Mouse (Mus musculus) spleen, adult 2 months (tissue): ENCODE measurements around the gene Msantd2. TPM values are rescaled to one million over a fixed set of nuclear protein-coding genes. Genes with fewer than 3 reads are reported as not detected.

Experiments
- DNase-seq, 2 experiments: peaks; one replicate each; pipeline versions ENCODE4 v3.0.0 to v3.0.0-alpha.2; 2012 to 2021; ENCODE audit warnings: low spot score in 2 of 2, low read depth in 1 of 2
- H3K27ac ChIP-seq: fragments of 200-500 bp; 2 replicates; pipeline ENCODE4 v1.5.1; 2012; ENCODE audit warnings: low read length, inconsistent platforms; ENCODE audit not compliant: insufficient read depth
- H3K27me3 ChIP-seq: fragments of 200-500 bp; 2 replicates; pipeline ENCODE4 v1.6.1; 2012; ENCODE audit warnings: mild to moderate bottlenecking, moderate library complexity, low read length, inconsistent platforms; ENCODE audit not compliant: control insufficient read depth, insufficient read depth
- H3K36me3 ChIP-seq: fragments of 200-500 bp; 2 replicates; pipeline ENCODE4 v1.6.1; 2012; ENCODE audit warnings: mild to moderate bottlenecking, low read length, inconsistent platforms; ENCODE audit not compliant: control insufficient read depth, insufficient read depth
- H3K4me1 ChIP-seq: fragments of 200-500 bp; 2 replicates; pipeline ENCODE4 v1.6.1; 2011; ENCODE audit warnings: inconsistent platforms; ENCODE audit not compliant: control insufficient read depth, insufficient read depth, insufficient read length
- H3K4me3 ChIP-seq: fragments of 200-500 bp; 2 replicates; pipeline ENCODE4 v1.5.1; 2011; ENCODE audit warnings: mild to moderate bottlenecking, inconsistent platforms; ENCODE audit not compliant: insufficient read depth, insufficient read length; ENCODE audit errors: extremely low read depth
- CTCF ChIP-seq: fragments of 200-500 bp; IDR thresholded peaks from 2 replicates; pipeline ENCODE4 v1.5.1; 2011; ENCODE audit warnings: mild to moderate bottlenecking, inconsistent platforms; ENCODE audit not compliant: insufficient read depth, insufficient read length, insufficient replicate concordance; ENCODE audit errors: extremely low read depth
- POLR2A ChIP-seq: fragments of 200-500 bp; IDR thresholded peaks from 2 replicates; pipeline ENCODE4 v1.6.1; 2011; ENCODE audit warnings: low read depth, low read length, inconsistent platforms
- WGBS: fragments of 180-500 bp; shearing (Covaris S2); methylation state at CpG from one replicate; pipeline ENCODE4 v1.1.7; 2018; 5-methylcytosine and 5-hydroxymethylcytosine counted together
- polyA plus RNA-seq: library from polyadenylated mRNA; depleted of rRNA; stranded (reverse); fragments of >200 nt; gene quantifications from 2 replicates; pipeline ENCODE4 v1.2.3, GENCODE M21; 2012

Gene Msantd2
- polyA plus RNA-seq, 1 experiment: 18.6 TPM

DNA sequence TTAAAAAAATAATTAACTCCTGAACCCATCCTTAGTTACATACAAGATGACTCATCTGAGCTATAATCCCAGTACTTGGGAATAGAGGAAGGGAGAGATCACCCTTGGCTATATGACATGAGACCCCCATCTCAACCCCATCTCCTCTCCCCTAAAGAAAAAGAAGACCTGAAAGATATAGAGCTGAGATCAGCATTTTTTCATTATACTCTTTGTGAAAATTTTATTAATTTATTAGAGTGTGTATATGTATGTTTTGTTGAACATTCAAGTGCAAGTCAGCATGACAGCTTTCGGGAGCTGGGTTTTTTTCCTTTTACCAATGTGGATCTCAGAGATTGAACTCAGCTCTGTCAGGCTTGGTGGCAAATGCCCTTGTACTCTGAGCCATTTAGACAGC, 12.1 kb downstream of the Msantd2 start:
- 93% methylated on average over 1 of the region's 1 CpGs for WGBS
- Histone ChIP-seq H3K4me1 (no peaks in the 10 kb centered on the region), H3K27me3 (no peaks in the 10 kb centered on the region), H3K36me3 (no peaks in the 10 kb centered on the region), H3K27ac (no peak overlapping the region), H3K4me3 (no peak overlapping the region)
- no peak for TF ChIP-seq CTCF
- TF ChIP-seq POLR2A: no peak
- DNase-seq: no peak

- H3K27ac ChIP-seq: no peak overlapping the region
- no peaks in the 10 kb centered on the region for H3K27me3 ChIP-seq
- no peak for TF ChIP-seq CTCF
- no peak for TF ChIP-seq POLR2A
- H3K36me3 ChIP-seq: no peaks in the 10 kb centered on the region
- no peak for DNase-seq
- H3K4me3 ChIP-seq: no peak overlapping the region
- no peaks in the 10 kb centered on the region for H3K4me1 ChIP-seq
These were observed 15.2 kb downstream of the Msantd2 start for GRCm38 (mm10) chr9:37504348-37504747.

- WGBS: 88% methylated on average over 1 of the region's 1 CpGs
- Histone ChIP-seq H3K4me3 (no peak overlapping the region), H3K27ac (no peak overlapping the region), H3K36me3 (no peaks in the 10 kb centered on the region), H3K27me3 (no peaks in the 10 kb centered on the region), H3K4me1 (no peaks in the 10 kb centered on the region)
- DNase-seq: no peak
- TF ChIP-seq POLR2A (no peak), CTCF (no peak)
These were observed 16.9 kb downstream of the Msantd2 start for GRCm38 (mm10) chr9:37506023-37506422.

DNA sequence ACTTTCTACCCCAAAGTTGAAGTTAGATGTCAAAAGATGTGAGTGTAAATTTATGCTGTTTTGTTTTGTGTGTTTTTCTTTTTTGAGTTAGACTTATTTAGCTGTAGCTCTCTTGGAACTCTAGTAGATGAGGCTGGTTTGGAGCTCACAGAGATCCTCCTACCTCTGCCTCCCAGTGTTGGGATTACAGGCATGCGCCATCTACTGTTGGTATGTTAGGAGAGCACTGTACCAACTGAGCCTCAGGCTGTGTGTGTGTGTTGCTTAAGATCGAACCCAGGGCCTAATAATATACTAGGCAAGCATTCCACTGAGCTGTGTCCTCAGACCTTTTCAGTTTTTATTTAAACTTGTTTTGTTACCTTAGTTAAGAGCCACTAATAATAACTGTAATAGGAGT, 23.0 kb downstream of the Msantd2 start:
- Histone ChIP-seq H3K4me1 (no peaks in the 10 kb centered on the region), H3K36me3 (peaks cover 2% of the 10 kb centered on the region; the same call in 1 of the 2 replicates), H3K27me3 (no peaks in the 10 kb centered on the region), H3K27ac (no peak overlapping the region), H3K4me3 (no peak overlapping the region)
- DNase-seq: no peak
- WGBS: 86% methylated on average over 2 of the region's 2 CpGs
- TF ChIP-seq POLR2A (no peak), CTCF (no peak)

DNA sequence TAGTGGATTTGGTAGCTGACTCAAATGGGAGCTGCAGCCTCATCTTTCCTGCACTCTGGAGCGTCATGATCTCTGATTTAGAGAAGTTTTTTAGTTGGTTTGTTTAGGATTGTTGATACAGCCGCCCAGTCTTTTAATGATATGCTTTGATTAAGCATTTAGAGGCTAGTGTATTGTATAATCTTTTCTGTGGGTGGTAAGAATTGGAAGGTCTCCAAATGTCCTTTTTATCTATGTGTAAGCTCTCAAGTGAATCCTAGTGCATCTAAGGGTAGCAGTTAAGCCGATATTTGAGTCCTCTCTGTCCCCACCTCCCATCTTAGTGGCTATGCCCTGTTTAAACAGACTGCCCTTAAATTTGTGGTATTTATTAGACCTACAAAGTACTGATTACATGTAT, 25.3 kb downstream of the Msantd2 start:
- Histone ChIP-seq H3K4me3 (no peak overlapping the region), H3K27ac (no peak overlapping the region), H3K4me1 (no peaks in the 10 kb centered on the region), H3K36me3 (peaks cover 3% of the 10 kb centered on the region; the same call in 1 of the 2 replicates), H3K27me3 (no peaks in the 10 kb centered on the region)
- no peak for DNase-seq
- TF ChIP-seq POLR2A (no peak), CTCF (no peak)
- 83% methylated on average over 3 of the region's 3 CpGs for WGBS

DNA sequence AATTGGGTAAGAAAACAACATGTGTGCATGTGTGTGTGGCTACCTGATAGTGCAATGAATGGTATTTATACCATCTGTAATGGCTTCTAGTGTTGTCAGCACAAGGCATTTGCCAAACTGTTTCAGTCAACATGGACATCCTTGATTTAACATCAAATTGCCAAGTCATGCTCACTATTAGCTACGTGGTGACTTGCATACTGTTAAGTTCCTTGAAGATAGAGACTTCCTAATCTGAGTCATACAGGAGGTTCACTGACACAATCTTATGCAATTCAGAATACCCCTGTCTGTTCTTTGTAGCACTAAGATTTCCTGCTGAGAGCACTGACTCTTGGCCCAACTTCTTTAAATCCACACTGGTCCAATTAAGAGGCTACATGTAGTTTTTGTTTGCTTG, 28.3 kb downstream of the Msantd2 start:
- Histone ChIP-seq H3K36me3 (peaks cover 5% of the 10 kb centered on the region; the same call in 1 of the 2 replicates), H3K4me3 (no peak overlapping the region), H3K27me3 (no peaks in the 10 kb centered on the region), H3K27ac (no peak overlapping the region), H3K4me1 (no peaks in the 10 kb centered on the region)
- WGBS: 39% methylated on average over 1 of the region's 1 CpGs
- TF ChIP-seq CTCF (no peak), POLR2A (no peak)
- DNase-seq: no peak

GRCm38 (mm10) chr9:37518991-37519390, 29.9 kb downstream of the Msantd2 start:
- TF ChIP-seq POLR2A: no peak
- no peak for TF ChIP-seq CTCF
- H3K4me1 ChIP-seq: no peaks in the 10 kb centered on the region
- no peak overlapping the region for H3K4me3 ChIP-seq
- H3K36me3 ChIP-seq: peaks cover 12% of the 10 kb centered on the region
- DNase-seq: no peak
- no peaks in the 10 kb centered on the region for H3K27me3 ChIP-seq
- 94% methylated on average over 8 of the region's 8 CpGs for WGBS
- H3K27ac ChIP-seq: no peak overlapping the region
